Mouse (Mus musculus): ENCODE measurements around the gene Catsperd. TPM values are rescaled to one million over a fixed set of nuclear protein-coding genes. Genes with fewer than 3 reads are reported as not detected.

Catsperd gene
- 0.05 and 0.12 TPM in 2 replicates for polyA plus RNA-seq (2015; fragmentation: Nextera tagmentation; extraction: Ambion mirVana)

DNA sequence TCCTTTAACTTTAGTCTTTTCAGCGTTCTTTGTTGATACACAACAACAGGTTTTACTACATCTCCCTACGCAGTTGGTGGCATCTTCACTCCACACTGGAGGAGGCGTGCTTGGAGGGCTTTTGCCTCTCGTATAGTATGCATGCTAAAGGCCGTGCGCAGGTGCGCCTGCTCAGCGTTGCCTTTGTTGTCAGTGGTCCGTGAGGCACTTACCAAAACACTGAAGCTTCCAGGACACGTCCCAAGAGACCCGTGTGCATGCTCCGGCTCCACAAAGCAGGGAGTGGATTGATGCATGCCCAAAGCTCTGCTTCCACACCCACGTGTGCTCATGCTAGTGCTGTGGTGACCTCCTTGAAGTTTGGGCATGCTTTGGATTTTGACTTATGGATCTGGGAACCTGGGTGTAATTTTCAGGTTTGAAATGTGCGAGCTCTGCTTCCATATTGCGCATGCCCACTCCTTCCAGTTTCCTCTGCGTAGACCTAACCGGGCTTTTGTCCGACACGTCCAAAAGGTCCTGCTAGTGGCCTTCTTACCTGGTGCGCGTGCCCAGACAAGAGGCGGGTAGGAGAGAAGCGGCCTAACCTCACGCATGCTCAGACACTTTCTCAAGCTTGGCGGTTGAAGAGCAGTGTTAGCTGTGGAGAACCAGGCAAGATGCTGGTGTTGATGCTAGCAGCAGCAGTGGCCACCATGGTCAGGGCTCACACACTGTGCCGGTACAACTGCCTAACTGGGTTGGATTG, at the start of gene Catsperd:
Gene Catsperd, plus strand, starts transcription at position 614 of the 748 bp plus-strand sequence.

DNA sequence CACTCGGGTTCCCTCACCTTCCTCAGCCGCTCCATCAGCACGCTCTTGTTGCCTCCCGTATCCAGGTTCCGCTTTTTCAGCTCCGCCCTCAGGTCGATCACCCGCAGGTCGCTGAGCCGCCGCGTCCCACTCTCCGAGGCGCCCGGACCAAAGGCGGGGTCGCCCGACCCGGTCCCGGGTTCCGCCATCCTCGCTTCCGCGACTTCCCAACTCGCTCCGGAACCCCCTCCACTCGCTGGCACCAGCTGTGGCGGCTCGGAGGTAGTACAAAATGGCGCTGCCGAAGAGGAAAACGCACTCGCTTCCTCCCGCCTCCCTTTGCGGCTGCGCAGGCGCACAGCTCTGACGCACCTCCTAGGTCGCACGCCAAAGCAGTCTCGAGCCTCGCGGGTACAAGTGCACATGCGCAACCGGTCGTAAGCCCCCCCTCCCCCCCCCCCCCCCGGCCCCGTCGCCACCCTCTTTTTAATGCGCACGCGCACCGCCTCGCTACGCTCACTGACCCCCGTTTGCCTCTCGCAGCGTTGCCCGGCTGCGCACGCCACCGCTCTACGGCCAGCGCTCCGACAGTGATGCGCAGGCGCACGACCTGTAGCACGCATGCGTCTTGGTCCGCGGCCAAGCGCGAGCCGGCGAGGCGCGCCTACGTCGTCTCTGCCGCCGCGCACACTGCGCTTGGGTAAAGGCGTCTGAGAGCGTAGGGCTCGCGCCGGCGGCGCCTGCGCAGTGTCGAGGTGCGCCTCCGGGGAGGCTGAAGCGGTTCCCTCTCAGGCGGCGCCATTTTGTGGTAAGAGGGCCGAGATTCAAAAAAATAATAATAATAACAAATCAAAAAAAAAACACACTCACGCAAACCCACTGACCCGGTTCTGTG, 43.4 kb upstream of the Catsperd start, which contains the start of the genes Safb2 and Safb:
Gene Safb2, minus strand, starts transcription at position 329 of the 874 bp plus-strand sequence.
Gene Safb, plus strand, starts transcription at position 569 of the 874 bp plus-strand sequence.

DNA sequence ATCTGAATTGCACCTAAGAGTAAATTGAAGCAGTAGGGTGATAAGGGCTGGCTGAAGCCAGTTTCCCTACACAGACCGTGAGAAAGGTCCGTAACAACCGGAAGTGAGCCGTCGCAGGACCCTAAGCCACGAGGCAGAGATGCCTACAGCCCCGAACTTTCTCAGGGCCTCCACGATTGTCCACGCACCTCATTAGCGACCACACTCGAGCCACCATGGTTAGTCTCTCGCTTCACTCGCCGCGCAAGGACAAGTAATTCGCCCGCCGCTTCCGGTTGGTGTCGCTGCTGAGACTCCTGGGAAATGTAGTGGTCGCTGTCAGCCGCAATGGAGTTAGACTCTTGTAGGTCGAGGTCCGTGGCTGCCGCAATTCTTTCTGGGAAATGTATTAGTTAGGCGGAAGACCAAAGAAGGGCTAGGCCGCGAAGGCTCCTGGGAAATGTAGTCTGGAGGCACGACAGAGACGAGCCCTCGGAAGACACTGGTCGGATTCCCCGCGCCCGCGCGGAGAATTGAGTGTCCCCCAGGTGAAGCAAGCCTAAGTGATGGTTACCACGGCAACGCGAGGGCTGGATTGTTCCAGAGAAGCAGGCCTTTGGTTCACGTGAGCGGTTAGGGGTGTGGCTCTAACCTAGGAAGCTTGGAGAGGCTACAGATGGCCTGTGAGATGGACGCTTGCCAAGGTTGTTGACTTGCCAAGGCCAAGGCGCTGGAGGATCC, 18.3 kb upstream of the Catsperd start, which contains the start of gene 2410015M20Rik:
Gene 2410015M20Rik, minus strand, starts transcription at position 320 of the 720 bp plus-strand sequence.

DNA sequence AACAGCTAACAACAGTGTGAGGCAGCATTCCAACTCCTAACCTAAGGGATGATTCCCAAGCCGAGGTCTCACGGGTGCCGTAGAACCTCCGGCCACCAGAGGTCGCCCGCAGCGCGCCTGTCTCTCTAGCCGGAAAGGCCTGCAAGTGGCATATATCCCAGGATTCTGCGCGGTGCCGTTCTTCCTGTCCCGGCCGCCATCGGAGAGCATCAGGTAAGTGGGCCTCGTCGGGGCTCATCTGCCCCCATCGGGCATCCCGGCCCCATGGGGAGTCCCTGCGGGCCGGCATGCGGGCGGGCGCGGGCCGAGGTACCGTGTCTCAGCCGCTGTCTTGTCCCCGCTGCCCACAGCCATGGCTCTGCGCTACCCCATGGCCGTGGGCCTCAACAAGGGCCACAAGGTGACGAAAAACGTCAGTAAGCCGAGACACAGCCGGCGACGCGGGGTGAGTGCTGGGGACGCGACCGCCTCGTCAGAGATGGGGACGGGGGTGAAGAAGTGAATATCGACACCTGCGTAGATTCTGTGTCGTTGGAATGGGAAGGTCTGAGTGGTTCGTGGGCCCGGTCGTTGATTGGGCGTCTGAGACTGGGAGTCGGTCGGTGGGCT, 14.6 kb upstream of the Catsperd start, which contains the start of gene Rpl36:
Gene Rpl36, plus strand, starts transcription at position 181 of the 609 bp plus-strand sequence.

DNA sequence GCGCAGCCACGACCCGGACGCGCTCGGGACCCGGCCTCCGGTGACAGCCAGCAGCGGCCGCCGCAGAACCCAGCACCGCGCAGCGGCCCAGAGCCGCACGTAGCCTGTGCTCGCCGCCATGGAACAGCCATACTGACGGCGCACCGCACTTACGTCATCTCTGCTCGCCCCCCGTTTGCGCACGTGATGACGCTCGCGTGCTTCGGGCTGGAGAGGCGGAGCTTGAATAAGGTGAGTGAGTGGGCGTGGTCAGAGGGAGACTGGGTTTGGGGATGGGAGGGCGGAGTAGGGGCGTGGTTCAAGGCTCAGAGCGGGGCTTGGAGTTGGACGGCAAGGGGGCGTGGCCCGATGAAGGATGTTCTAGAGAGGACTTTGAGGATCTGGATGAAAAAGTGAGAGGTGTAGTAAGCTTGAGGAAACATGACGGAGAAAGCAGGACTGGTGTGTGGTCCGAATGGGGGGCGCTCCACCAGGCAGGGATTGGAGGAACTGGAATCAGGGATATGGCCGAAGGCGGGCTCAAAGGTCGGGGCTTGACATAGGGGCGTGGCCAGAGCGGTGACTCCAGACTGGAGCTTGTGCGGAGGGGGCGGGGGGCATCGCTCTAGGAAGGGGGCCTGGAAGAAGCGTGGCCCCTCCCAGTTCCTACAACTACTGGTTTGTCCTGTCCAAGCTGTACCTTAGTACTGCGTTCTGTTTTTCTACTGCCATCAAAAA, 1.0 kb upstream of the Catsperd start, which contains the start of gene Lonp1:
Gene Lonp1, minus strand, starts transcription at position 134 of the 717 bp plus-strand sequence.

DNA sequence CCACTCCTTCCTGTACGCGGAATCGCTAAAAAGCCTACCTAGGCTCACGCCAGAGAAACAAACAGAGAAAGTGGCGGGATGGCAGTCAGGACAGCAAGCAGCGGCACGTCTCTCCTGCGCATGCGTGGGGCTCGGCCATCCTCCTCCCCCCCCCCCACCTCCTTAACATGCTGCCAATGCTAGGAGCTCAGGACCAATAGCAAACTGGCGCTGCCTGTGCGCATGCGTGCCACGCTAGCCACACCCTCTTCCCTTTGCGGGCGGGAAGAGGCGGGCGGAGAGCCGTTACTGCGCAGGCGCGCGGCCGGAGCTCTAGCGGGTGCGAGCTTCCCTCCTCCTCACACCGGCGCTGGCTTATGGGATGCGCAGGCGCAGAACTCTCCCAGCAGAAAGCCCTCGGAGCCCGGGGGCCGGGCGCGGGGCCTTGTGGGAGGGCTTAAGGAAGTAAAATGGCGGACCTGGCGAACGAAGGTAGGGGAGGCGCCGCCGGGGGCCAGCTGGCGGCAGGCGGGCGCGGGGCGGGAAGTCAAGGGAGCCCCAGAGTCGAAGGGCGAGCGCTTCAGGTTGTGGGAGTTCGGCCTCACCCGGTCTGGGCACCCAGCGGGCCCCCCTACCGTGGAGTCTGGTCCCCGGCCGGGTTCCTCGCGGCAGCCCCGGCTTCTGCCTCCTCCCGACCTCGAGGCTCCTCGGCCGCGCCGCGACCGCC, 45.2 kb downstream of the Catsperd start, which contains the start of gene Ranbp3:
Gene Ranbp3, plus strand, starts transcription at position 354 of the 706 bp plus-strand sequence.

Other genes starting within 250 kb of the Catsperd start
- gene Ptprs, start 151.7 kb upstream of the Catsperd start, polyA plus RNA-seq (2015; fragmentation: Nextera tagmentation; extraction: Ambion mirVana): 17.7 and 21.6 TPM in 2 replicates
- gene Znrf4, start 115.7 kb upstream of the Catsperd start, polyA plus RNA-seq (2015; fragmentation: Nextera tagmentation; extraction: Ambion mirVana): not detected in 2 replicates
- gene Gm20219, start 73.8 kb upstream of the Catsperd start, polyA plus RNA-seq (2015; fragmentation: Nextera tagmentation; extraction: Ambion mirVana): 0.22 and 1.0 TPM in 2 replicates
- 24.4 and 31.3 TPM in 2 replicates for gene Safb2, start 43.6 kb upstream of the Catsperd start, polyA plus RNA-seq (2015; fragmentation: Nextera tagmentation; extraction: Ambion mirVana)
- 47.9 and 50.0 TPM in 2 replicates for gene Safb, start 43.3 kb upstream of the Catsperd start, polyA plus RNA-seq (2015; fragmentation: Nextera tagmentation; extraction: Ambion mirVana)
- 365 and 383 TPM in 2 replicates for gene 2410015M20Rik, start 18.4 kb upstream of the Catsperd start, polyA plus RNA-seq (2015; fragmentation: Nextera tagmentation; extraction: Ambion mirVana)
- 1,491 and 1,689 TPM in 2 replicates for gene Rpl36, start 14.7 kb upstream of the Catsperd start, polyA plus RNA-seq (2015; fragmentation: Nextera tagmentation; extraction: Ambion mirVana)
- gene Lonp1, start 1.3 kb upstream of the Catsperd start, polyA plus RNA-seq (2015; fragmentation: Nextera tagmentation; extraction: Ambion mirVana): 27.8 and 29.4 TPM in 2 replicates
- gene Ranbp3, start 45.2 kb downstream of the Catsperd start, polyA plus RNA-seq (2015; fragmentation: Nextera tagmentation; extraction: Ambion mirVana): 36.7 and 39.3 TPM in 2 replicates
- 746 and 852 TPM in 2 replicates for gene Ndufa11, start 89.6 kb downstream of the Catsperd start, polyA plus RNA-seq (2015; fragmentation: Nextera tagmentation; extraction: Ambion mirVana)
- 7.1 and 10.0 TPM in 2 replicates for gene Vmac, start 89.9 kb downstream of the Catsperd start, polyA plus RNA-seq (2015; fragmentation: Nextera tagmentation; extraction: Ambion mirVana)
- gene Nrtn, start 129.4 kb downstream of the Catsperd start, polyA plus RNA-seq (2015; fragmentation: Nextera tagmentation; extraction: Ambion mirVana): 2.5 and 6.9 TPM in 2 replicates
- 19.2 and 19.3 TPM in 2 replicates for gene Dus3l, start 136.6 kb downstream of the Catsperd start, polyA plus RNA-seq (2015; fragmentation: Nextera tagmentation; extraction: Ambion mirVana)
- gene Prr22, start 142.1 kb downstream of the Catsperd start, polyA plus RNA-seq (2015; fragmentation: Nextera tagmentation; extraction: Ambion mirVana): 0.10 and 0.36 TPM in 2 replicates
- 2.9 and 3.1 TPM in 2 replicates for gene Rfx2, start 202.9 kb downstream of the Catsperd start, polyA plus RNA-seq (2015; fragmentation: Nextera tagmentation; extraction: Ambion mirVana)
- gene Acsbg2, start 246.3 kb downstream of the Catsperd start, polyA plus RNA-seq (2015; fragmentation: Nextera tagmentation; extraction: Ambion mirVana): not detected in 2 replicates
- 0.06 and 0.13 TPM in 2 replicates for gene 1700061G19Rik, start 247.3 kb downstream of the Catsperd start, polyA plus RNA-seq (2015; fragmentation: Nextera tagmentation; extraction: Ambion mirVana)

Data from skeletal muscle tissue, postnatal 0 days (tissue).